Mouse (Mus musculus): ENCODE measurements at regions not wholly inside any gene's neighbourhood (a gene's known extent, or its start where the extent isn't known, plus 50 kb on each side); places are given as distances from the start of the nearest gene placed in this dataset.

- H3K27ac ChIP-seq (ENCODE audit: control insufficient read depth, low read depth, low read length): no peak overlapping the region
- no peaks in the 10 kb centered on the region for H3K36me3 ChIP-seq (ENCODE audit: control insufficient read depth in 1 of 2, insufficient read depth in 2 of 2, low read length in 2 of 2)
- no peaks in the 10 kb centered on the region for H3K4me1 ChIP-seq (ENCODE audit: control insufficient read depth in 1 of 2, insufficient read depth in 2 of 2, low read length in 2 of 2)
- no peak for TF ChIP-seq USF1 (IDR thresholded peaks at IDR 0.05; ENCODE audit: low read depth, low read length)
- no peak for TF ChIP-seq RCOR1 (IDR thresholded peaks at IDR 0.05; ENCODE audit: low read depth, low read length)
- no peak for TF ChIP-seq POLR2A (IDR thresholded peaks at IDR 0.05; ENCODE audit: control insufficient read depth in 1 of 2, insufficient read depth in 1 of 2, low read depth in 1 of 2, low read length in 2 of 2, poor library complexity in 1 of 2)
- no peak for TF ChIP-seq ZC3H11A (IDR thresholded peaks at IDR 0.05; ENCODE audit: low read depth, low read length)
- TF ChIP-seq USF2 (IDR thresholded peaks at IDR 0.05; ENCODE audit: borderline replicate concordance in 1 of 2, insufficient read depth in 1 of 2, low read depth in 1 of 2, low read length in 2 of 2): no peak
- no peak for TF ChIP-seq ETS1 (IDR thresholded peaks at IDR 0.05; ENCODE audit: low read depth, low read length)
- no peak for TF ChIP-seq MYC (IDR thresholded peaks at IDR 0.05; ENCODE audit: low read depth, low read length)
- no peak for TF ChIP-seq TCF12 (IDR thresholded peaks at IDR 0.05; ENCODE audit: low read depth, low read length)
- TF ChIP-seq POLR2AphosphoS2 (IDR thresholded peaks at IDR 0.05; ENCODE audit: low read length): no peak
- no peak for TF ChIP-seq ZKSCAN1 (IDR thresholded peaks at IDR 0.05; ENCODE audit: low read depth, low read length)
- no peak for TF ChIP-seq GABPA (IDR thresholded peaks at IDR 0.05; ENCODE audit: low read depth, low read length)
- no peak for TF ChIP-seq NELFE (IDR thresholded peaks at IDR 0.05; ENCODE audit: low read depth, low read length)
- no peaks in the 10 kb centered on the region for H3K27me3 ChIP-seq (ENCODE audit: control insufficient read depth in 1 of 2, insufficient read depth in 2 of 2, low read length in 2 of 2)
- H3K9me3 ChIP-seq (replicated peaks; ENCODE audit: insufficient read depth, low read length): no peaks in the 10 kb centered on the region
- H3K4me3 ChIP-seq (ENCODE audit: control insufficient read depth in 1 of 2, insufficient read depth in 1 of 2, low read depth in 2 of 2, low read length in 2 of 2): no peak overlapping the region
- H3K79me2 ChIP-seq (ENCODE audit: control insufficient read depth, insufficient read depth, low read length, poor library complexity): no peaks in the 10 kb centered on the region
- H3K9ac ChIP-seq (ENCODE audit: control insufficient read depth, low read depth, low read length, poor library complexity, severe bottlenecking): no peak overlapping the region
- DNase-seq (ENCODE audit: low read depth, low spot score): no peak
Measured at GRCm38 (mm10) chr3:105376346-105376745, 75.8 kb upstream of the Kcnd3 start.

- DNase-seq (ENCODE audit: low read depth, low spot score): no peak
- no peak for TF ChIP-seq USF1 (IDR thresholded peaks at IDR 0.05; ENCODE audit: low read depth, low read length)
- no peak for TF ChIP-seq NELFE (IDR thresholded peaks at IDR 0.05; ENCODE audit: low read depth, low read length)
- no peak for TF ChIP-seq RAD21 (IDR thresholded peaks at IDR 0.05; ENCODE audit: low read depth, low read length)
- no peak for TF ChIP-seq RCOR1 (IDR thresholded peaks at IDR 0.05; ENCODE audit: low read depth, low read length)
- no peak for TF ChIP-seq MAX (IDR thresholded peaks at IDR 0.05; ENCODE audit: low read length)
Measured at GRCm38 (mm10) chr3:105380818-105381217, 71.3 kb upstream of the Kcnd3 start.

More at GRCm38 (mm10) chr3:105380818-105381217, 71.3 kb upstream of the Kcnd3 start:
- no peak overlapping the region for H3K9ac ChIP-seq (ENCODE audit: control insufficient read depth, low read depth, low read length, poor library complexity, severe bottlenecking)
- no peak overlapping the region for H3K27ac ChIP-seq (ENCODE audit: control insufficient read depth, low read depth, low read length)
- no peaks in the 10 kb centered on the region for H3K79me2 ChIP-seq (ENCODE audit: control insufficient read depth, insufficient read depth, low read length, poor library complexity)
- no peaks in the 10 kb centered on the region for H3K9me3 ChIP-seq (replicated peaks; ENCODE audit: insufficient read depth, low read length)
- no peaks in the 10 kb centered on the region for H3K36me3 ChIP-seq (ENCODE audit: control insufficient read depth in 1 of 2, insufficient read depth in 2 of 2, low read length in 2 of 2)
- H3K4me1 ChIP-seq (ENCODE audit: control insufficient read depth in 1 of 2, insufficient read depth in 2 of 2, low read length in 2 of 2): no peaks in the 10 kb centered on the region
- H3K27me3 ChIP-seq (ENCODE audit: control insufficient read depth in 1 of 2, insufficient read depth in 2 of 2, low read length in 2 of 2): no peaks in the 10 kb centered on the region
- H3K4me3 ChIP-seq (ENCODE audit: control insufficient read depth in 1 of 2, insufficient read depth in 1 of 2, low read depth in 2 of 2, low read length in 2 of 2): no peak overlapping the region
